Mouse (Mus musculus) frontal cortex, postnatal 25 days (tissue): ENCODE measurements around the gene Rora.

ENCODE experiments used
- DNase-seq, 2 experiments: peaks; one replicate each; pipeline ENCODE4 v3.0.0; 2022; ENCODE audit warnings: low spot score in 2 of 2

Gene Rora

GRCm38 (mm10) chr9:69397432-69397759, 743.8 kb downstream of the Rora start:
- no peak for DNase-seq

GRCm38 (mm10) chr9:69397760-69398452, 744.3 kb downstream of the Rora start, which contains the start of gene Ice2:
Ice2 (plus strand) TSS chr9:69397906.
- peak; percentile 56 to 68 for DNase-seq

DNA sequence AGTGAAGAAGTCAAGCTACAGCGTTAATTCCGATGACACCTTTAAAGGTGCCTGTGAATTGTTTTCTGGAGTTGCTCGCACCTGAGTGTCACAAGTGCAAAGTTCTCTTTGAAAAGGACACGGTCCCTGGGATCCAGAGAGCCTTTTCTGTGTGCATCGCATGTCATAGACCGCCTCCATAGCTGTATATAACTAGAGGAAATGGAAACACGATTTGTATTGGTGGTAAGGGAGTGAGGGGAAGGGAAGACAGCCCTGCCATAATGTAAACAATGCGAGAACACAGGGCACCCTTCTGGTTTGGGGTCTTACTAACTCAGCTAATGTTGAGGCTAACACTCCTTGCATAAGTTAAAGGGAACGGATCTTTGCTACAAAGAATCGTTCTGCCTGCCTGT, 744.9 kb downstream of the Rora start:
- no peak for DNase-seq

GRCm38 (mm10) chr9:69404671-69405070, 751.1 kb downstream of the Rora start:
- no peak for DNase-seq

GRCm38 (mm10) chr9:69419476-69419875, 765.9 kb downstream of the Rora start:
- DNase-seq, result no peak

- no peak for DNase-seq
Observed at GRCm38 (mm10) chr9:69430531-69430930, 776.9 kb downstream of the Rora start.

- no peak for DNase-seq
Observed at GRCm38 (mm10) chr9:69431863-69432555, 778.4 kb downstream of the Rora start.

- DNase-seq, result no peak
Observed at GRCm38 (mm10) chr9:69435194-69435593, 781.6 kb downstream of the Rora start.

GRCm38 (mm10) chr9:69435662-69436061, 782.1 kb downstream of the Rora start:
- no peak for DNase-seq
